Mouse (Mus musculus): ENCODE measurements around the gene Upk2. TPM values are rescaled to one million over a fixed set of nuclear protein-coding genes. Genes with fewer than 3 reads are reported as not detected.

Upk2 gene
- polyA plus RNA-seq (2015; fragmentation: Nextera tagmentation; extraction: Ambion mirVana): 3.4 and 7.6 TPM in 2 replicates

GRCm38 (mm10) chr9:44454891-44455220 lies at the start of gene Upk2:
Gene Upk2, minus strand, starts transcription at chr9:44454976.
- Histone ChIP-seq H3K27me3 (ENCODE audit: insufficient read depth, low read length) (peaks cover 12% of the 10 kb centered on the region; the same call in 1 of the 2 replicates), H3K36me3 (ENCODE audit: insufficient read depth, low read length) (no peaks in the 10 kb centered on the region), H3K4me1 (ENCODE audit: insufficient read depth, low read length) (0 out of 2 replicates have a peak, but pooled peaks cover 2% of the 10 kb centered on the region), H3K27ac (ENCODE audit: low read length) (no peak within 1 kb of the TSS), H3K4me2 (replicated peaks; ENCODE audit: low read depth, low read length) (peak within 1 kb of the TSS; percentile 37), H3K4me3 (ENCODE audit: low read length) (no peak within 1 kb of the TSS; the same call in 1 of the 2 replicates), H3K9ac (replicated peaks; ENCODE audit: low read length) (0 out of 2 replicates have a peak within 1 kb of the TSS, but pooled peaks have one; percentile 20), H3K9me3 (ENCODE audit: low read length) (no peaks in the 10 kb centered on the region)
- ATAC-seq (ENCODE audit: low FRiP score, low TSS enrichment): peak; percentile 25; the same call in 1 of the 2 replicates
- 32% methylated on average over 4 of the region's 4 CpGs for WGBS

DNA sequence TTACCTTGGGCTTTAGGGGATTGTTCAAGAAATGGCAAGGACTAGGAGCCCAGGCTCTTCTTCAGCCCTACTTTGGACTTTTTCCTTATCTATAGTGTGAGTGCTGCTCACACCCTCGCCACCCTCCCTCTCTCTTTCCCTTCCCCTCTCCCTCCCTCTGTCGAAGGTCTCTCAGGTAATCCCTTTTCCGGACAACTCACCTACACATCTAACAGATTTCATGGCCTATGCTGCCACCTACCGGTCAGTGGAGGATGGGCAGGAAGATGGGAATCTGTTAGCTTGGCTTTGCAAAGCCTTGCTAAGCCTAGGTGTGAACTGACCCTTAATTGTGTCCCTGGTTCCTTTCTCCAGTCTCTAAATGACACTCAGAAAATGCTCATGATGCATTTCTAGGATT lies 47.2 kb upstream of the Upk2 start:
- Histone ChIP-seq H3K36me3 (ENCODE audit: insufficient read depth, low read length) (peaks cover 42% of the 10 kb centered on the region), H3K9ac (replicated peaks; ENCODE audit: low read length) (no peak overlapping the region), H3K4me3 (ENCODE audit: low read length) (no peak overlapping the region), H3K4me1 (ENCODE audit: insufficient read depth, low read length) (peaks cover 68% of the 10 kb centered on the region), H3K4me2 (replicated peaks; ENCODE audit: low read depth, low read length) (no peak overlapping the region), H3K9me3 (ENCODE audit: low read length) (no peaks in the 10 kb centered on the region), H3K27me3 (ENCODE audit: insufficient read depth, low read length) (no peaks in the 10 kb centered on the region), H3K27ac (ENCODE audit: low read length) (no peak overlapping the region)
- WGBS: 2% methylated on average over 4 of the region's 4 CpGs
- ATAC-seq (ENCODE audit: low FRiP score, low TSS enrichment): no peak

- peaks cover 35% of the 10 kb centered on the region for H3K36me3 ChIP-seq (ENCODE audit: insufficient read depth, low read length)
- WGBS: 55% methylated on average over 10 of the region's 10 CpGs
Measured at GRCm38 (mm10) chr9:44501206-44501879, 46.6 kb upstream of the Upk2 start.

GRCm38 (mm10) chr9:44500638-44501175 lies 45.9 kb upstream of the Upk2 start:
- no peak for ATAC-seq (ENCODE audit: low FRiP score, low TSS enrichment)
- Histone ChIP-seq H3K27ac (ENCODE audit: low read length) (peak overlapping the region; percentile 94; the same call in 1 of the 2 replicates), H3K4me1 (ENCODE audit: insufficient read depth, low read length) (peaks cover 73% of the 10 kb centered on the region), H3K4me3 (ENCODE audit: low read length) (0 out of 2 replicates have a peak overlapping the region, but pooled peaks have one; percentile 48), H3K9ac (replicated peaks; ENCODE audit: low read length) (no peak overlapping the region), H3K27me3 (ENCODE audit: insufficient read depth, low read length) (no peaks in the 10 kb centered on the region), H3K9me3 (ENCODE audit: low read length) (no peaks in the 10 kb centered on the region), H3K36me3 (ENCODE audit: insufficient read depth, low read length) (peaks cover 29% of the 10 kb centered on the region), H3K4me2 (replicated peaks; ENCODE audit: low read depth, low read length) (peak overlapping the region; percentile 89; the same call in 1 of the 2 replicates)
- WGBS: 53% methylated on average over 8 of the region's 8 CpGs

More at GRCm38 (mm10) chr9:44501206-44501879, 46.6 kb upstream of the Upk2 start:
- Histone ChIP-seq H3K4me1 (ENCODE audit: insufficient read depth, low read length) (peaks cover 75% of the 10 kb centered on the region), H3K27ac (ENCODE audit: low read length) (no peak overlapping the region), H3K9me3 (ENCODE audit: low read length) (no peaks in the 10 kb centered on the region), H3K4me3 (ENCODE audit: low read length) (no peak overlapping the region), H3K9ac (replicated peaks; ENCODE audit: low read length) (no peak overlapping the region), H3K27me3 (ENCODE audit: insufficient read depth, low read length) (no peaks in the 10 kb centered on the region), H3K4me2 (replicated peaks; ENCODE audit: low read depth, low read length) (0 out of 2 replicates have a peak overlapping the region, but pooled peaks have one; percentile 4)
- ATAC-seq (ENCODE audit: low FRiP score, low TSS enrichment): no peak

DNA sequence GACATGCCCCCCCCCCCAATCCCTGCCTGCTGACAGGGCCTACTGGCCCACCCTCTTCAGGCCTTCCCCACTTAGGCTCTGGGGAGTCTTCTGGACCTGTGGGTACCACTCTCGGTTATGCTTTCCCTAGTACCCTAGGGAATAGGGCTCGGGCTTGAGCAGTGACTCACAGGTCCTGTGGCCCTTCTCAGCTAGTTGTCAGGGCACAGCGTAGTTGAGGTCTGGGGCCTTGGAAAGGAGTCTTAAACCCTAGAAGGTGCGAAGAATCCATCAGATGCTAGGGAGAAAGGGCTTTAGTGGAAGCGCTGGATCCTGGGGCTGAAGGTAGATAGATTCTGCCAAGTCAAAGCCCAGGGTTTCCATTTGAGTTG lies 45.4 kb upstream of the Upk2 start:
- Histone ChIP-seq H3K4me1 (ENCODE audit: insufficient read depth, low read length) (peaks cover 73% of the 10 kb centered on the region), H3K36me3 (ENCODE audit: insufficient read depth, low read length) (peaks cover 23% of the 10 kb centered on the region), H3K4me2 (replicated peaks; ENCODE audit: low read depth, low read length) (peak overlapping the region; percentile 89), H3K4me3 (ENCODE audit: low read length) (peak overlapping the region; percentile 48), H3K9ac (replicated peaks; ENCODE audit: low read length) (peak overlapping the region; percentile 72), H3K27me3 (ENCODE audit: insufficient read depth, low read length) (no peaks in the 10 kb centered on the region), H3K27ac (ENCODE audit: low read length) (peak overlapping the region; percentile 94), H3K9me3 (ENCODE audit: low read length) (no peaks in the 10 kb centered on the region)
- 26% methylated on average over 5 of the region's 5 CpGs for WGBS
- no peak for ATAC-seq (ENCODE audit: low FRiP score, low TSS enrichment)

DNA sequence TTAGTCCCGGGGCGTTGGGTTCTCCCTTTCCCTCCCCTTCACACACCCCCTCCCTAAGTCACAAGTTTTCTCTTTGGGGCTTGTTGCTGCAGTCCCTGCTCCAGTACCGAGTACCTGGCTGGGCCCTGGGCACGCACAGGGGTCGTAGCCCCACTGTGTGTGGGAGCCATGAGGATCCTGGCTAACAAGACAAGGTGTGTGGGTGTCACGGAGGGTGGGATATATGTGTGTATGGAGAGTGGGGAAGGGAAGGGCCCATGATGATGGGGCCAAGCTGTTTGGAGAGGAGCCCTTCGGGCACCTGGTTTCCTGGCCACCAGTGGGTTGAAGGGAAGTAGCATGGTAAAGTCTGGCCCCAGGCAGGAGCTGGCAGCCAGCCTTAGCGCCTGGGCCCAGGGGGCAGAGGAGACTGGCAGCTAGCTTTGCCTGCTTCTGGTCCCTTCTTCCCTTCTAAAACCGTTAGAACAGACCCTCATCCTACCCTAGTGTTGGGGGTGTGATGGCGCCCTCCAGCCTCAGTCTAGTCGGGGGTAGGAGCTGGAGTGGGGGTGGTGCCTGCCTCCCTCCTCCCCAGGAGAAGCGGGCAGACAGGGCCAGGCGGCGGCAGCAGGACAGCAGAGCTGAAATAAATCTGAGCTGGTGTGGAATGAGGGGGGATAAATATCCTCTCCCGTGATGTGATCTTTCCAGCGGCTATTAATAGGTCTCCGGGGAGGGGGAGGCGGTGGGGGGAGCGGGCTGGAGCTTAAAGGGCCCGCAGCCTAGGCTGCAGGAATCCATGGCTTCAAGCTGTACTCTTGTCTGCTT lies 44.8 kb upstream of the Upk2 start:
- peak overlapping the region; percentile 72 for H3K9ac ChIP-seq (replicated peaks; ENCODE audit: low read length)
- WGBS: 6% methylated on average over 20 of the region's 20 CpGs
- H3K27me3 ChIP-seq (ENCODE audit: insufficient read depth, low read length): no peaks in the 10 kb centered on the region
- H3K36me3 ChIP-seq (ENCODE audit: insufficient read depth, low read length): peaks cover 20% of the 10 kb centered on the region
- peak; percentile 10; the same call in 1 of the 2 replicates for ATAC-seq (ENCODE audit: low FRiP score, low TSS enrichment)
- H3K4me3 ChIP-seq (ENCODE audit: low read length): peak overlapping the region; percentile 48
- peaks cover 73% of the 10 kb centered on the region for H3K4me1 ChIP-seq (ENCODE audit: insufficient read depth, low read length)
- no peaks in the 10 kb centered on the region for H3K9me3 ChIP-seq (ENCODE audit: low read length)
- H3K27ac ChIP-seq (ENCODE audit: low read length): peak overlapping the region; percentile 94
- peak overlapping the region; percentile 89 for H3K4me2 ChIP-seq (replicated peaks; ENCODE audit: low read depth, low read length)

GRCm38 (mm10) chr9:44498421-44499355 lies 43.9 kb upstream of the Upk2 start:
- Histone ChIP-seq H3K9ac (replicated peaks; ENCODE audit: low read length) (peak overlapping the region; percentile 72), H3K27me3 (ENCODE audit: insufficient read depth, low read length) (no peaks in the 10 kb centered on the region), H3K9me3 (ENCODE audit: low read length) (no peaks in the 10 kb centered on the region), H3K36me3 (ENCODE audit: insufficient read depth, low read length) (peaks cover 20% of the 10 kb centered on the region), H3K4me3 (ENCODE audit: low read length) (peak overlapping the region; percentile 48), H3K27ac (ENCODE audit: low read length) (peak overlapping the region; percentile 94), H3K4me1 (ENCODE audit: insufficient read depth, low read length) (peaks cover 77% of the 10 kb centered on the region), H3K4me2 (replicated peaks; ENCODE audit: low read depth, low read length) (peak overlapping the region; percentile 89)
- peak; percentile 80 for ATAC-seq (ENCODE audit: low FRiP score, low TSS enrichment)
- WGBS: 1% methylated on average over 58 of the region's 59 CpGs

DNA sequence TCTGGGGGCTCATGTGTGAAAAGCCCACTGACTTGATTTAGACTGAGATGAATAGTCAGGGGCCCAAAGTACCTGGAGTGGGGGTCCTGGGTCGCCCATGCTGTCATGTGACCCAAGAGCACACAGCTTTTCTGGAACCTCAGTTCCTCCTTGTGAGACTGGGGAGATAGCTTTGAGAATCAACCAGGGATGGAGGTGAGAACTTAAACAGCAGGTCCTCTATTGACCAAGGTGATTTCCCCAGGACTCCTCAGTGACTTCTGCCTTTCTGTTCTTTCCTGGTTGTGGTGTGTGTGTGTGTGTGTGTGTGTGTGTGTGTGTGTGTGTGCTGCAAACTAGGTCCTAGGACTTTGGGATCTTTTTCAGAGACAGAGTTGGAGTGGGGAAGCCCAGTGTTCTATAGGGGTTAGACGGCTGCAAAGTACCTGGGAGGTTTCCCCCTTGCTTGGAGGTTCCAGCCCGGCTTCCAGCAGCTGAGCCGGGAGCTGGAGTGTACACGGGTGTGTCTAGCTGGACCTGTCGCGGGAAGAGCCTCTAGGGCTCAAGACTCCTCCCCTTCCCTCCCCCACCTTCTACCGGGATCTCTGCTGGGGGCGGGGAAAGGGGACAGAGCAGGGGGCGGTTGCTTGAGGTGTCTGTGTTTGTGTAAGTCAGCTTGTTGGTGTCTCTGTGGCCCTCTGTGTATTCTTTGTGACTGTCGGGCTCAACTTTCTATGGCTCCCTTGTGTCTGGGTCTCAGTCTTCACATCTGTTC lies 43.0 kb upstream of the Upk2 start:
- Histone ChIP-seq H3K36me3 (ENCODE audit: insufficient read depth, low read length) (peaks cover 14% of the 10 kb centered on the region), H3K4me2 (replicated peaks; ENCODE audit: low read depth, low read length) (peak overlapping the region; percentile 89), H3K9me3 (ENCODE audit: low read length) (no peaks in the 10 kb centered on the region), H3K27ac (ENCODE audit: low read length) (peak overlapping the region; percentile 94), H3K4me1 (ENCODE audit: insufficient read depth, low read length) (peaks cover 85% of the 10 kb centered on the region), H3K27me3 (ENCODE audit: insufficient read depth, low read length) (no peaks in the 10 kb centered on the region), H3K9ac (replicated peaks; ENCODE audit: low read length) (peak overlapping the region; percentile 72), H3K4me3 (ENCODE audit: low read length) (peak overlapping the region; percentile 48)
- WGBS: 2% methylated on average over 9 of the region's 11 CpGs
- ATAC-seq (ENCODE audit: low FRiP score, low TSS enrichment): peak; percentile 40
